Mouse (Mus musculus): Measurements from ENCODE around the gene Rnf144b.

DNA sequence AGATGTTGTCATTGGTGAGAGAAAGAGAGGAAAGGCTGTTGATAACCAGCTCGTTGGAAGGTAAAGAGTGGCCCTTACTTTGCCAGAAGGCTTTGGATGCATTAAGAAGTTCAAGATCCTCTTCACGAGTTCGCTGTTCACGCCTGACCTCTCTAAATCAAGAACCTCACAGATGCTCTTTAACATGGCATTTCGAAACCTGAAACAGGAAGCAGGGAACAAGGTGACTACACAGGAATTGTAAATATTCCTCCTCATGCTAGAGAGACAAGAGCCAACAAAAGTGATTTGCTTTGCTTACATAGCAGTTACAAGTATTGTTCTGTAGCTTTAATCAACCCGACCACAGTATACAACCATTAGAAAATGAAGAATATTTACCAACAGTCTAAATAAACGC lies 23.2 kb upstream of the Rnf144b start:
- no peak for TF ChIP-seq EP300 (optimal IDR thresholded peaks at IDR 0.05)
- TF ChIP-seq CTCF (IDR thresholded peaks at IDR 0.05; ENCODE audit: low read depth), result no peak

All from stomach, postnatal 0 days (tissue).